Mouse (Mus musculus) G1E (cell line): ENCODE data around the gene Olfr66.

ENCODE experiments used
- CTCF ChIP-seq: IDR thresholded peaks from 2 replicates; pipeline ENCODE4 v1.5.1; 2012; ENCODE audit warnings: low read depth, low read length, inconsistent platforms, mixed read lengths
- GATA2 ChIP-seq: IDR thresholded peaks from 2 replicates; pipeline ENCODE4 v1.6.1; 2012; ENCODE audit warnings: low read depth, low read length, inconsistent platforms, borderline replicate concordance
- POLR2AphosphoS5 ChIP-seq: IDR thresholded peaks from 2 replicates; pipeline ENCODE4 v1.6.1; 2012; ENCODE audit warnings: low read depth, low read length, inconsistent platforms; ENCODE audit not compliant: insufficient replicate concordance
- TAL1 ChIP-seq: conservative IDR thresholded peaks from 2 replicates; pipeline ENCODE4 v1.6.1; 2012; ENCODE audit warnings: low read depth, low read length, inconsistent platforms, mixed read lengths

DNA sequence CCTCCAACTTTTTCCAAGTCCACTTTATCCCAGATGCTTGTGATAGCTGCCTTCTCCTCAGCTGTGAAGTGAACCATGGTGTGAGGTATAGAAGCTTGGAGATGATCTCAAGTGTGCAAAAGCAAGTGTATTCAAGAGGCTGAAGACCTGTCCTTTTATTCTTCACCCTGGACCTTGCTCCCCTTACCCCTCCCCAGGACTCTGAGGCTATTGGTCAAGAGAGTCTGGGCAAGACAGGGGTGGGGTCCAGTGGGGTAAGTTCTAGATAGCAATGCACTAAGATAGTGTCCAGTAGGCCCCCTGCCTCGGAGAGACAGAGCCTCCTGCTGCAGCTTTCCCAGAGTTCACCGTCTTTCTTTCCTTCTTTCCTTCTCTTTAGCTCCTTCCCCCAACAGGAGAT, 43.0 kb downstream of the Olfr66 start, which contains the start of gene Hbb-bh1:
- no peak for TF ChIP-seq CTCF
- TF ChIP-seq TAL1 = no peak
- TF ChIP-seq POLR2AphosphoS5 = no peak
- TF ChIP-seq GATA2 = no peak
